Mouse (Mus musculus): ENCODE results near the gene Mocs3. TPM values are rescaled to one million over a fixed set of nuclear protein-coding genes. Genes with fewer than 3 reads are reported as not detected.

Gene Mocs3
- polyA plus RNA-seq, 1 experiment from 2014 or later, result 5.9 TPM

DNA sequence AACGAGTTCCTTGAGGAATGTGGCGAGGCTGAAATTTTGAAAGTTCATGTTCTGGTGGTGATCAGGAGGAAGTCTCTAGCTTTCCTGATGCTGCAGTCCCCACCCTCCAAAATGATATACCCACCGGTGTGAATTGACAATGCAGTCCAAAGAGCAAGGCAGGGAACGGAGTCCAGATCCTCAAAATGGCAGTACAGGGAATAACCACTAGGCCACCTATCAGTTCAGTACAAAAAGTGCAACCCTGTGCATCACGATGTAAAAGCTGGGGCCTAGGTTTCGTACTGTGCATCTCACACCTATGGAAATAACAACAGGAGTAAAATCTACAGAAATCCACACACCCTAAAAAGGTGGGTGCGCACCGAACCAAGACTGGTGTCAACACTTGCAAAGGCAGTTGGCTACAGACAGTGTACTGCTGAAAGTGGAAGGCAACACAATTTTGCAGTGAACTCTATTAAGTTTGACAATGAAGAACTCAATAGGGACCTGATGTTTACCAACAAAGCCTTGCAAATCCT lies 25.9 kb upstream of the Mocs3 start:
- H3K9ac ChIP-seq (ENCODE audit: low read length), result peak overlapping the region; percentile 100
- 74% methylated on average over 8 of the region's 8 CpGs for WGBS
- H3K36me3 ChIP-seq (ENCODE audit: control insufficient read depth, insufficient read depth, low read length), result peaks cover 47% of the 10 kb centered on the region
- H3K4me3 ChIP-seq (ENCODE audit: control insufficient read depth in 1 of 2, insufficient read depth in 1 of 2, low read depth in 1 of 2, low read length in 2 of 2), result peak overlapping the region; percentile 96 to 98
- ATAC-seq (ENCODE audit: insufficient number of reproducible peaks, insufficient read depth, low FRiP score, low read depth), result no peak
- H3K27ac ChIP-seq (replicated peaks in 1 of 2; ENCODE audit: control insufficient read depth in 1 of 2, insufficient read depth in 1 of 2, low read depth in 2 of 2, low read length in 2 of 2), result no peak overlapping the region
- H3K27me3 ChIP-seq (ENCODE audit: control insufficient read depth, insufficient read depth, low read length), result no peaks in the 10 kb centered on the region
- peak overlapping the region; percentile 84 for H3K4me2 ChIP-seq (ENCODE audit: low read length)
- no peaks in the 10 kb centered on the region for H3K9me3 ChIP-seq (ENCODE audit: control insufficient read depth, low read length)
- H3K4me1 ChIP-seq (ENCODE audit: control insufficient read depth in 2 of 2, insufficient read depth in 2 of 2, low read length in 2 of 2), result peaks cover 15 to 37% of the 10 kb centered on the region in 2 experiments

DNA sequence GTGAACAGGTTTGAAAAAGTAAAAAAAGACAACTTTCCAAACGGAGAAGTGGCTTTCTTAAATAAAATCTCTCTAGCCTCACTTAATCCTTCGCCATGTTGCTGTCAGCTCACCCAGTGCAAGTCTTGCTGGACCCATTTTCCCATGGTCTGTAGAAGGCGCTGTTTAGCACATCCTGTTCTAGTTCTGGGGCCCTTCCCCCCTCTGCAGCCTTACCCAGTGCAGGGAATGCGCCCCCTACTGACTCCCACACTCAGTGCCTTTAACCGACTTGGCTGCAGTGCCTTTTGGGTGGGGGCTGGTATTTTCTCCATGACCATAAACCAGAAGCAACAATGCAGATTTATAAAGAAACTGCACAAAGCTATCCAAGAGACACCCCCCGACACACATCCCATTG lies 25.2 kb upstream of the Mocs3 start:
- no peaks in the 10 kb centered on the region for H3K27me3 ChIP-seq (ENCODE audit: control insufficient read depth, insufficient read depth, low read length)
- no peaks in the 10 kb centered on the region for H3K9me3 ChIP-seq (ENCODE audit: control insufficient read depth, low read length)
- ATAC-seq (ENCODE audit: insufficient number of reproducible peaks, insufficient read depth, low FRiP score, low read depth), result peak; percentile 47
- 6% methylated on average over 6 of the region's 6 CpGs for WGBS
- peaks cover 52% of the 10 kb centered on the region for H3K36me3 ChIP-seq (ENCODE audit: control insufficient read depth, insufficient read depth, low read length)
- H3K4me2 ChIP-seq (ENCODE audit: low read length), result peak overlapping the region; percentile 84
- peak overlapping the region; percentile 96 to 98 for H3K4me3 ChIP-seq (ENCODE audit: control insufficient read depth in 1 of 2, insufficient read depth in 1 of 2, low read depth in 1 of 2, low read length in 2 of 2)
- H3K9ac ChIP-seq (ENCODE audit: low read length), result peak overlapping the region; percentile 100
- H3K4me1 ChIP-seq (ENCODE audit: control insufficient read depth in 2 of 2, insufficient read depth in 2 of 2, low read length in 2 of 2), result peaks cover 12 to 32% of the 10 kb centered on the region in 2 experiments
- H3K27ac ChIP-seq (replicated peaks in 1 of 2; ENCODE audit: control insufficient read depth in 1 of 2, insufficient read depth in 1 of 2, low read depth in 2 of 2, low read length in 2 of 2), result peak overlapping the region; percentile 70 to 99

DNA sequence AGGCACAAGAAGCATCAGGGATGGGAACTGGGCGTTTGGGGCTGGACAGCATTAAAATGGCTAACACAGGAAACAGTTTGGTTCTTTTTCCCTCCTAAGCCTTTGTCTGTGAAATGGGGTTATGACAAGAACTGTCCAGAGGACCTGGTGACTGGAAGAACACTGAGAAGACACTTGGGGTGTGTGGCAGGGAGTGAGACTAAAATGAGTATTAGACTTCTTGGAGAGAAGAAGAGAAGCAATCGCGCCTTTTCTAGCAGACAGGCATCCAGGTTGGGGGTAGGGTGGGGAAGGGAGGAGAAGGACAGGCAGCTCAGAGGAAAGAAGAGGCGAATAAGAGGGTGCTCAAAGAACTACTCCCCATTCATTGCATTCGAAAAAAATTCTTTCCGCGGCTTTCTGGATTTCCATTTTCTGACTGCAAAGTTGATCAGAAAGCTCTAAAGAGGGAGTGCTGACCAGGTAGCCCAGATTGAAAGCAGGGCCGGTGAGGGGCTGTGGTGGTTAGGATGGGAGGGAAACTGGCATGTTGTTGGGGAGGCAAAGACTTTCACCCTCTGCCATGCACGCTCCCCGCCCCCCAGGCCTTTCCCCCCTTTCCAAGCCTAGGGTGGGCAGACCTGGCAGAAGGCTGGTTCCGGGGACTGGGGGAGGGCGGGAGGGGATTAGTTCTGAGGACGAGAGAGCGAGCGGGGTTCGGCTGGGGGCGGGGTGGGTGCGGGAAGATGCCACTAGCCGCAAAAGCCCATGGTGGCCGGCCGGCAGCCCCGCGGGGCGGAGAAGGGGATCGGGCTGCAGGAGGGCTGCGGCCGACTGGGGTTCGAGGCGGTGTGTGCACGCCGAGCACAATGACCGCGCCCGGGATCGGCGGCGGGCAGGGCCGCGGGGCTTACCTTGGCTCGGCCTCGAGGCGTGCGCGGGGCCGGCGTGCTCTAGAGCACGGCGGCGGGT lies 24.5 kb upstream of the Mocs3 start:
- WGBS, result under 1% methylated on average over 47 of the region's 49 CpGs
- no peaks in the 10 kb centered on the region for H3K27me3 ChIP-seq (ENCODE audit: control insufficient read depth, insufficient read depth, low read length)
- peak overlapping the region; percentile 84 for H3K4me2 ChIP-seq (ENCODE audit: low read length)
- ATAC-seq (ENCODE audit: insufficient number of reproducible peaks, insufficient read depth, low FRiP score, low read depth), result peak; percentile 13
- peaks cover 52% of the 10 kb centered on the region for H3K36me3 ChIP-seq (ENCODE audit: control insufficient read depth, insufficient read depth, low read length)
- H3K9me3 ChIP-seq (ENCODE audit: control insufficient read depth, low read length), result no peaks in the 10 kb centered on the region
- H3K4me1 ChIP-seq (ENCODE audit: control insufficient read depth in 2 of 2, insufficient read depth in 2 of 2, low read length in 2 of 2), result peaks cover 9 to 25% of the 10 kb centered on the region in 2 experiments
- peak overlapping the region; percentile 96 to 98 for H3K4me3 ChIP-seq (ENCODE audit: control insufficient read depth in 1 of 2, insufficient read depth in 1 of 2, low read depth in 1 of 2, low read length in 2 of 2)
- H3K27ac ChIP-seq (replicated peaks in 1 of 2; ENCODE audit: control insufficient read depth in 1 of 2, insufficient read depth in 1 of 2, low read depth in 2 of 2, low read length in 2 of 2), result peak overlapping the region; percentile 86 to 99
- peak overlapping the region; percentile 100 for H3K9ac ChIP-seq (ENCODE audit: low read length)

DNA sequence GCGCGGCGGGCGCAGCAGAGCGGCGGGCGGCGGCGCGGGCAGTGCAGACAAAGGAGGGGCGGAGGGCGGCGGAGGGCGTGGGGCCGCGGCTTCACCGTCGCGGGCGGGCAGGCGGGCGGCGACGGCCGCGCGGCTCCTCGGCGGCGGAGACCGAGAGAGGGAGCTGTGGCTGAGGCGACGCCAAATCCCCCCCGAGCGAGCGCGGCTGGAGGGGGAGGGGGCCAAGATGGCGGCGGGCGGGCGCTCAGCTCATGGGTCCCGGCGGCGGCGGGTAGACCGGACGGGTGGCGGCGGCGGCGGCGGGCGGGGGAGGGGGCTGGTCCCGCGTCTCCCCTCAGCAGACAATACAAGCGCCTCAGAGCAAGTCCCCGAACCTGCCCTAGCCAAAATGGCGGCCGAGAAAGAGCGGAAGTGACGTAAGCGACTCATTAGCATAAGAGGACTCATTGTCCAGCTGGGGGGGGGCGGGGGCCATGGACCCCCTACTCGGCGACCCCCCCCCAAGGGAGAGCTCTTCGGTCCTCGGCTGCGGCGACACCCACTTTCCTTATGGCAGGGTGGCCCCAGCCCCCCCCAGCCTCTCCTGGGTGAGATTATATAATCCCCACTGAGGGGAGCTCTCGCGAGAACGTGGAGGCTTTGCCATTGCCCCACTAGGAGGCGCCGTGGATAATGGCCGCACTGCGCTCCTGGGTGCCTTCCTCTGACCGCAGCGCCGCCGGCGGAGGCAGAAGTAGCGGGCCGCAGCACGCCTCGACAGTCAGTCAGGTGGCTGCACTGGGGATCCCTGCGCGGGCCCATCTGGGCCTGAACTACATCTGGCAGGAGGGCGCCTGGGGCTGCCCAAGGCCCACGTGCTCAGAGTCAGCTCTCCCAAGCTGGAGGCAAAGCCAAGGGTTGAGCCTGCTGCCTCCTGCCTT lies 23.4 kb upstream of the Mocs3 start, which contains the start of gene Adnp:
Gene Adnp, minus strand, starts transcription at position 388 of the 920 bp plus-strand sequence.
- H3K4me2 ChIP-seq (ENCODE audit: low read length), result peak within 1 kb of the TSS; percentile 84
- H3K36me3 ChIP-seq (ENCODE audit: control insufficient read depth, insufficient read depth, low read length), result peaks cover 59% of the 10 kb centered on the region
- H3K4me3 ChIP-seq (ENCODE audit: control insufficient read depth in 1 of 2, insufficient read depth in 1 of 2, low read depth in 1 of 2, low read length in 2 of 2), result peak within 1 kb of the TSS; percentile 96 to 98
- H3K4me1 ChIP-seq (ENCODE audit: control insufficient read depth in 2 of 2, insufficient read depth in 2 of 2, low read length in 2 of 2), result peaks cover 8 to 17% of the 10 kb centered on the region in 2 experiments
- 1% methylated on average over 74 of the region's 89 CpGs for WGBS
- H3K9me3 ChIP-seq (ENCODE audit: control insufficient read depth, low read length), result no peaks in the 10 kb centered on the region
- peak within 1 kb of the TSS; percentile 100 for H3K9ac ChIP-seq (ENCODE audit: low read length)
- ATAC-seq (ENCODE audit: insufficient number of reproducible peaks, insufficient read depth, low FRiP score, low read depth), result peak; percentile 85
- no peaks in the 10 kb centered on the region for H3K27me3 ChIP-seq (ENCODE audit: control insufficient read depth, insufficient read depth, low read length)
- H3K27ac ChIP-seq (replicated peaks in 1 of 2; ENCODE audit: control insufficient read depth in 1 of 2, insufficient read depth in 1 of 2, low read depth in 2 of 2, low read length in 2 of 2), result peak within 1 kb of the TSS; percentile 99

- 92% methylated on average over 3 of the region's 3 CpGs for WGBS
- Histone ChIP-seq H3K4me3 (ENCODE audit: control insufficient read depth in 1 of 2, insufficient read depth in 1 of 2, low read depth in 1 of 2, low read length in 2 of 2) (no peak overlapping the region), H3K27ac (replicated peaks in 1 of 2; ENCODE audit: control insufficient read depth in 1 of 2, insufficient read depth in 1 of 2, low read depth in 2 of 2, low read length in 2 of 2) (peak overlapping the region in 1 of 2 experiments; percentile 99; a peak in 2 of 4 replicates), H3K9me3 (ENCODE audit: control insufficient read depth, low read length) (no peaks in the 10 kb centered on the region), H3K9ac (ENCODE audit: low read length) (peak overlapping the region; percentile 100; the same call in 1 of the 2 replicates), H3K27me3 (ENCODE audit: control insufficient read depth, insufficient read depth, low read length) (no peaks in the 10 kb centered on the region), H3K4me2 (ENCODE audit: low read length) (peak overlapping the region; percentile 84; the same call in 1 of the 2 replicates), H3K4me1 (ENCODE audit: control insufficient read depth in 2 of 2, insufficient read depth in 2 of 2, low read length in 2 of 2) (peaks cover 8 to 17% of the 10 kb centered on the region in 2 experiments), H3K36me3 (ENCODE audit: control insufficient read depth, insufficient read depth, low read length) (peaks cover 66% of the 10 kb centered on the region)
- no peak for ATAC-seq (ENCODE audit: insufficient number of reproducible peaks, insufficient read depth, low FRiP score, low read depth)
Measured at GRCm38 (mm10) chr2:168207883-168208282, 22.5 kb upstream of the Mocs3 start.

- no peak for ATAC-seq (ENCODE audit: insufficient number of reproducible peaks, insufficient read depth, low FRiP score, low read depth)
- H3K9ac ChIP-seq (ENCODE audit: low read length), result no peak overlapping the region
- no peaks in the 10 kb centered on the region for H3K27me3 ChIP-seq (ENCODE audit: control insufficient read depth, insufficient read depth, low read length)
- H3K36me3 ChIP-seq (ENCODE audit: control insufficient read depth, insufficient read depth, low read length), result peaks cover 97% of the 10 kb centered on the region
- no peak overlapping the region for H3K4me3 ChIP-seq (ENCODE audit: control insufficient read depth in 1 of 2, insufficient read depth in 1 of 2, low read depth in 1 of 2, low read length in 2 of 2)
- H3K4me1 ChIP-seq (ENCODE audit: control insufficient read depth in 2 of 2, insufficient read depth in 2 of 2, low read length in 2 of 2), result no peaks in the 10 kb centered on the region
- no peaks in the 10 kb centered on the region for H3K9me3 ChIP-seq (ENCODE audit: control insufficient read depth, low read length)
- H3K4me2 ChIP-seq (ENCODE audit: low read length), result no peak overlapping the region
- 57% methylated on average over 5 of the region's 5 CpGs for WGBS
- no peak overlapping the region for H3K27ac ChIP-seq (replicated peaks in 1 of 2; ENCODE audit: control insufficient read depth in 1 of 2, insufficient read depth in 1 of 2, low read depth in 2 of 2, low read length in 2 of 2)
Measured at GRCm38 (mm10) chr2:168213788-168214397, 16.5 kb upstream of the Mocs3 start.
